Mouse (Mus musculus) splenic B cell, adult 2 months (primary cell): ENCODE results near the gene Rangrf.
A peak's percentile ranks its signal among the peaks of the same experiment; 100 is the strongest.
"Not testable (repeated sequence)": the region's sequence is repeated elsewhere in the genome, so short reads cannot be mapped to it uniquely, and the experiment has no call there.

Experiments used
- DNase-seq: peaks from one replicate; pipeline ENCODE4 v3.0.0-alpha.2; 2011; ENCODE audit warnings: low read depth, low spot score
- H3K27me3 ChIP-seq: 2 replicates; pipeline ENCODE4 v1.6.1; 2012; ENCODE audit warnings: mild to moderate bottlenecking, low read length, moderate library complexity, mixed read lengths; ENCODE audit not compliant: control insufficient read depth, poor library complexity, insufficient read depth, severe bottlenecking
- H3K36me3 ChIP-seq: 2 replicates; pipeline ENCODE4 v1.6.1; 2012; ENCODE audit warnings: mild to moderate bottlenecking, low read length, moderate library complexity, mixed read lengths; ENCODE audit not compliant: control insufficient read depth, poor library complexity, insufficient read depth, severe bottlenecking

Rangrf gene

GRCm38 (mm10) chr11:68994377-68994776, 19.4 kb upstream of the Rangrf start:
- H3K36me3 ChIP-seq, result peaks cover 14% of the 10 kb centered on the region; the same call in 1 of the 2 replicates
- no peaks in the 10 kb centered on the region for H3K27me3 ChIP-seq
- peak; percentile 20 for DNase-seq

DNA sequence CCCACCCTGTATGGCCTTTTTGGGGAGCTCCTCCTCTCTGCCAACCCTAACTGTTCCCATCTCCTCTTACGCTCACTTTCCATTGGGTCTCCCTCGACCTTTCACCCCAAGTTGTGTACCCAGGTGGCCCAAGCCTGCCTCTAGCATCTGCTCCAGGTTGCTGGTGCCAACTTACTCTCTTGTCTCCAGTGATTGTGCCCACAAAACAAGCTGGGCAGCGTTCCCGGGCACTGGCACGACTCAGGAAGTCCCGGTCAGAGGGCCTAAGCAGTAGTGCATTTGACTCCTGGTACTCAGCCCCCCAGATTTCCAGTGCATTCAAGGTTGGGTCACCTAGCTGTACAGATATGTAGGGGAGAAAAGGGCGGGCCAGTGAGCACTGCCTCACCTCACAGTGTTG, 18.1 kb upstream of the Rangrf start:
- H3K27me3 ChIP-seq, result no peaks in the 10 kb centered on the region
- peaks cover 10% of the 10 kb centered on the region; the same call in 1 of the 2 replicates for H3K36me3 ChIP-seq
- no peak for DNase-seq

DNA sequence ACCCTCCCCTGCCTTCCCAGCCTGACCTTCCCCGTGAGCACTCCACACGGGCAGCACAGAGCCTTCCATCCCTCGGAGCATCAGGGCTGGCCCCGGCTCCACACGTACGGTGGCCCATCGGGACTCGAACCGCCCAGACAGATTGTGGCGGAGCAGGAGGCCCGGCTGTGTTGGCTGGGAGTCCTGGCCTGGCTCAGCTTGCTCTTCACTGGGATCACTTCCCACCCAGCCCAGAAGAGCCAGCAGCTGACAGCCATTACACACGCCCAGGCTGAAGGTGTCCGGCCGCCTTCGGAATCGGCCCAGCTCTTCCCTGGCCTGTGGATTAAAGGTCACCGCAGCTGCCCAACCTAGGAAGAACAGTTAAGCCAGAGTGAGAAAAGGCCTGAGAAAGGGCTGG, 13.4 kb upstream of the Rangrf start:
- no peak for DNase-seq
- no peaks in the 10 kb centered on the region for H3K27me3 ChIP-seq

DNA sequence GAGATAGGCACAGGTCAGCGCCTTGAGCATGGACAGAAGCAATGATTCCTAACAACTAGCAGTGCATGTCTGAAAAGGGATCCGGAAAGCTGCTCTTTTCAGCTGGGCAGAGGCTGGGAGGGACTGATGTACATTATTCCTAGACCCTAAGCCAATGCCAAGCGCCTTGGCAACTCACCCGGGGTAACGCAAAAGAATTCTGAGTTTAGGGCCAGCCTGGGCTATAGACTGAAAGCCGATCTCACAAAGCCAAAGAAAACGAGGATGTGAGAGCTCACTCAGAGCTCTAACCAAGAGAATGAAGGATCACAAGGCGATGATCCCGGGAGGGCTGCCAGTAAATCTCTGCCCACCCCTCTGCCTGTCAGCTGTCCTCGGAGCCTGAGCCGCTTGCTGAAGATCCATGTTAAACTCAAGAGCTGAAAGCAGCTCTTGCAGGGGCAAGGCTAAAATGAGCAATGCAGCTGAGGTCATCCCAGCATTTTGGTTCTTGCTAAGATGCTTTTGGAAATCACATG, 12.4 kb upstream of the Rangrf start:
- no peak for DNase-seq
- Histone ChIP-seq H3K27me3 (no peaks in the 10 kb centered on the region), H3K36me3 (peaks cover 2% of the 10 kb centered on the region; the same call in 1 of the 2 replicates)

More for the DNA sequence above, 13.4 kb upstream of the Rangrf start:
- peaks cover 2% of the 10 kb centered on the region; the same call in 1 of the 2 replicates for H3K36me3 ChIP-seq

- Histone ChIP-seq H3K27me3 (no peaks in the 10 kb centered on the region), H3K36me3 (peaks cover 2% of the 10 kb centered on the region; the same call in 1 of the 2 replicates)
- DNase-seq, result peak; percentile 79
These were observed 7.8 kb upstream of the Rangrf start for GRCm38 (mm10) chr11:68982639-68983369.

GRCm38 (mm10) chr11:68980919-68981318, 5.9 kb upstream of the Rangrf start:
- DNase-seq, result no peak
- Histone ChIP-seq H3K36me3 (no peaks in the 10 kb centered on the region), H3K27me3 (no peaks in the 10 kb centered on the region)

- no peak for DNase-seq
- no peaks in the 10 kb centered on the region for H3K27me3 ChIP-seq
- H3K36me3 ChIP-seq, result no peaks in the 10 kb centered on the region
These were observed 4.3 kb upstream of the Rangrf start for GRCm38 (mm10) chr11:68979320-68979733.

- no peak for DNase-seq
These were observed 616 bp upstream of the Rangrf start for GRCm38 (mm10) chr11:68975601-68976000.

GRCm38 (mm10) chr11:68974059-68974450, 930 bp downstream of the Rangrf start:
- no peak for DNase-seq
- Histone ChIP-seq H3K36me3 (no peaks in the 10 kb centered on the region), H3K27me3 (no peaks in the 10 kb centered on the region)

More at GRCm38 (mm10) chr11:68975601-68976000, 616 bp upstream of the Rangrf start:
- no peaks in the 10 kb centered on the region for H3K36me3 ChIP-seq
- H3K27me3 ChIP-seq, result no peaks in the 10 kb centered on the region

DNA sequence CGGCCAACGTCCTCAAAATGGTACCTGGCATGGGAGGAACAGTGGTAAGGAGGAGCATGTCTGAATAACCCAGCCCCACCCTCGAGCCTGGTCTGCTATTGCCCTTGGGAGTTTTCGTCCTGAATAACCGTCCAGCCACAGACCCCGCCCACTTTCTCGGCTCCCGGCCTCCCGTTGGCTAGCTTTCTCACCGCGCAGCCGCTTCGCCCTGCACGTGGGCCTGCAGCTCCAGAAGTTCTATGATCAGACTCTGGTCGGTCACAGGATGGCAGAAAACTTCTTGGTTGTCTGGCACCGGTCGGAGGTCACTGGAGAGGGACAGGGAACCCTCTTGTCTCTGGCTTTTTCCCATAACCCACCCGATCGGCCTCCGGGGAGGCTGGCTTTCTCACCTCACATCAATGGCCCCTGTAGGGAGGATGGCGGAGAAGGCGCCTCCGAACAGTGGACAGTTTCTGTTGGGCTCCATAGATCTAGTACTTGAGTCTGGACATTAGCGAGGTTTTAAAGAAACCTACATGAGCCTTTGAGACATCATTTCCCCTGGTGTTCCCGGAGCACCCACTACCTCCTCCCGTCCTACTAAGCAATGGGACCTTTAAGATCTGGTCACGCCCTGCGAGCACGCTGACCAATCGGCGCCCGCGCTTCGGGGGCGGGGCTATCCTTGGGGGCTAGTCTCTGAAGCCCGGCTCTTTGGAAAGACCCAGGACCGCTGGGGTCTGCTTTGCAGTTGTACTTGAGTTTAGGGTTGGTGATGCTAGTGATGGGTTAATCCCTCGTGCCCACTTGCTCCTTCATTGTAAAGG, 1.5 kb downstream of the Rangrf start:
- H3K27me3 ChIP-seq, H3K36me3 ChIP-seq: not testable (repeated sequence)
- DNase-seq, result peak; percentile 70

DNA sequence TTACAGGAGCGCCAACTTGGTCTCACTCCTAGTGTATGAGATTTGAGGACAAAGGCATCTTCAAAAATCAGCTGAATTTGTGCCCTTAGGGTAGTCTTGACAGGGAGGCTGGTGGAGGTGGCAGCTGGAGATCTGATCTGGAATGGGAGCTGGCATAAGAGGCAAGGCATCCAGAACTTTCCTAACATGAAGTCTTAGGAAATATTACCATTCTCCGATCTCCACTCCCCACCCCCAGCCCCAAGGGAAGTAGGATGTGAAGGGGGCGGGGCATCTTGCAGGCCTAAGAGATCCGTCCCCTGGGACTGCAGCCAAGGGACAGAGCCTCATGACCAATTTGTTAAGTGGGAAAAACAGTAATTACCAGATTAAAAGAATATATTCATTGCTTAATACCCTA, 4.8 kb downstream of the Rangrf start:
- no peak for DNase-seq
- H3K27me3 ChIP-seq, result no peaks in the 10 kb centered on the region

DNA sequence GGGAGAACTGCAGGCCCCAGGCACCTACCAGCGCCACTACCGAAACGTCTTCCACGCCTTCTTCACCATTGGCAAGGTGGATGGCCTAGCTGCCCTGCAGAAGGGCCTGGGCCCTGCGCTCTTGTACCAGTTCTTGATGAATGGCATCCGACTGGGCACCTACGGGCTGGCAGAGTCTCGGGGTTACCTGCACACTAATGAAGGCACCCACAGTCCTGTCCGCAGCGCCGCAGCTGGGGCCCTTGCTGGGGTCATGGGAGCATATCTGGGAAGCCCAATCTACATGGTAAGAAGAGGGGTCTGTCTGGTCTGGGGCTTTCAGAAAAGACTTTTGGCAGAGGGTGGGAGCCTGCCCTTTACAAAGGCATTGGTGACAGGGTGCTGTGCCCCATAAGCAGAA, 6.2 kb downstream of the Rangrf start:
- DNase-seq, result no peak
- Histone ChIP-seq H3K27me3 (no peaks in the 10 kb centered on the region), H3K36me3 (no peaks in the 10 kb centered on the region)

More for the DNA sequence above, 4.8 kb downstream of the Rangrf start:
- no peaks in the 10 kb centered on the region for H3K36me3 ChIP-seq

GRCm38 (mm10) chr11:68967337-68968282, 7.4 kb downstream of the Rangrf start, which contains the start of gene Slc25a35:
Gene Slc25a35 (plus strand): TSS chr11:68968131.
- no peaks in the 10 kb centered on the region for H3K27me3 ChIP-seq
- no peaks in the 10 kb centered on the region for H3K36me3 ChIP-seq
- peak; percentile 87 for DNase-seq

- DNase-seq, result peak; percentile 12
- H3K27me3 ChIP-seq, result no peaks in the 10 kb centered on the region
- no peaks in the 10 kb centered on the region for H3K36me3 ChIP-seq
These were observed 8.4 kb downstream of the Rangrf start for GRCm38 (mm10) chr11:68966554-68966953.
